Mouse (Mus musculus): Measurements from ENCODE around the gene Gm45140.

Gm45140 gene

GRCm38 (mm10) chr6:87835695-87836094 lies at the start of gene Gm45140:
Gm45140 (minus strand) TSS chr6:87835795.
- no peak for DNase-seq (ENCODE audit: low read depth, low spot score)

GRCm38 (mm10) chr6:87882816-87883215 lies 47.2 kb upstream of the Gm45140 start:
- peak; percentile 94 for DNase-seq (ENCODE audit: low read depth, low spot score)

GRCm38 (mm10) chr6:87882221-87882620 lies 46.6 kb upstream of the Gm45140 start:
- no peak for DNase-seq (ENCODE audit: low read depth, low spot score)

GRCm38 (mm10) chr6:87879628-87880027 lies 44.0 kb upstream of the Gm45140 start:
- no peak for DNase-seq (ENCODE audit: low read depth, low spot score)

GRCm38 (mm10) chr6:87879010-87879409 lies 43.4 kb upstream of the Gm45140 start:
- DNase-seq (ENCODE audit: low read depth, low spot score): no peak

- no peak for DNase-seq (ENCODE audit: low read depth, low spot score)
Observed at GRCm38 (mm10) chr6:87876068-87876643, 40.6 kb upstream of the Gm45140 start.

GRCm38 (mm10) chr6:87875562-87875961 lies 40.0 kb upstream of the Gm45140 start:
- DNase-seq (ENCODE audit: low read depth, low spot score): no peak

GRCm38 (mm10) chr6:87875083-87875482 lies 39.5 kb upstream of the Gm45140 start:
- no peak for DNase-seq (ENCODE audit: low read depth, low spot score)

GRCm38 (mm10) chr6:87873963-87874362 lies 38.4 kb upstream of the Gm45140 start:
- no peak for DNase-seq (ENCODE audit: low read depth, low spot score)

- DNase-seq (ENCODE audit: low read depth, low spot score): no peak
Observed at GRCm38 (mm10) chr6:87873104-87873503, 37.5 kb upstream of the Gm45140 start.

- no peak for DNase-seq (ENCODE audit: low read depth, low spot score)
Observed at GRCm38 (mm10) chr6:87871240-87871639, 35.6 kb upstream of the Gm45140 start.

- DNase-seq (ENCODE audit: low read depth, low spot score): no peak
Observed at GRCm38 (mm10) chr6:87870440-87870839, 34.8 kb upstream of the Gm45140 start.

GRCm38 (mm10) chr6:87868871-87869506 lies 33.4 kb upstream of the Gm45140 start:
- no peak for DNase-seq (ENCODE audit: low read depth, low spot score)

- no peak for DNase-seq (ENCODE audit: low read depth, low spot score)
Observed at GRCm38 (mm10) chr6:87867256-87867655, 31.7 kb upstream of the Gm45140 start.

- DNase-seq (ENCODE audit: low read depth, low spot score): no peak
Observed at GRCm38 (mm10) chr6:87866211-87866610, 30.6 kb upstream of the Gm45140 start.

GRCm38 (mm10) chr6:87857071-87857470 lies 21.5 kb upstream of the Gm45140 start:
- DNase-seq (ENCODE audit: low read depth, low spot score): peak; percentile 51

- DNase-seq (ENCODE audit: low read depth, low spot score): no peak
Observed at GRCm38 (mm10) chr6:87853446-87853845, 17.9 kb upstream of the Gm45140 start.

GRCm38 (mm10) chr6:87851871-87852270 lies 16.3 kb upstream of the Gm45140 start:
- DNase-seq (ENCODE audit: low read depth, low spot score): no peak

GRCm38 (mm10) chr6:87850900-87851614 lies 15.5 kb upstream of the Gm45140 start, which contains the start of gene Cnbp:
Cnbp (minus strand) TSS chr6:87851106.
- DNase-seq (ENCODE audit: low read depth, low spot score): peak; percentile 93

- no peak for DNase-seq (ENCODE audit: low read depth, low spot score)
Observed at GRCm38 (mm10) chr6:87850155-87850899, 14.7 kb upstream of the Gm45140 start.

- DNase-seq (ENCODE audit: low read depth, low spot score): no peak
Observed at GRCm38 (mm10) chr6:87849780-87850154, 14.2 kb upstream of the Gm45140 start.

GRCm38 (mm10) chr6:87846813-87847212 lies 11.2 kb upstream of the Gm45140 start:
- DNase-seq (ENCODE audit: low read depth, low spot score): no peak
